Mouse (Mus musculus): ENCODE measurements around the gene Shank3.

Gene Shank3

GRCm38 (mm10) chr15:89477806-89478205, 21.6 kb upstream of the Shank3 start:
- DNase-seq = no peak

- DNase-seq = no peak
Measured at GRCm38 (mm10) chr15:89478622-89479021, 20.8 kb upstream of the Shank3 start.

- peak; percentile 54 to 64 for DNase-seq
Measured at GRCm38 (mm10) chr15:89480584-89480983, 18.8 kb upstream of the Shank3 start.

- DNase-seq = no peak
Measured at GRCm38 (mm10) chr15:89488182-89488581, 11.2 kb upstream of the Shank3 start.

GRCm38 (mm10) chr15:89488611-89489117, 10.8 kb upstream of the Shank3 start:
- no peak for DNase-seq

- DNase-seq = no peak
Measured at GRCm38 (mm10) chr15:89494970-89495369, 4.5 kb upstream of the Shank3 start.

- no peak for DNase-seq
Measured at GRCm38 (mm10) chr15:89496131-89496530, 3.3 kb upstream of the Shank3 start.

GRCm38 (mm10) chr15:89496841-89497240, 2.6 kb upstream of the Shank3 start:
- no peak for DNase-seq

- peak; percentile 86 to 89 for DNase-seq
Measured at GRCm38 (mm10) chr15:89497391-89498048, 1.9 kb upstream of the Shank3 start.

GRCm38 (mm10) chr15:89498049-89498960, 1.1 kb upstream of the Shank3 start:
- peak; percentile 36 to 53 for DNase-seq

GRCm38 (mm10) chr15:89499784-89500220, 379 bp downstream of the Shank3 start:
- no peak for DNase-seq

GRCm38 (mm10) chr15:89500221-89500791, 883 bp downstream of the Shank3 start:
- no peak for DNase-seq

GRCm38 (mm10) chr15:89501321-89501720, 1.9 kb downstream of the Shank3 start:
- no peak for DNase-seq

- DNase-seq = no peak
Measured at GRCm38 (mm10) chr15:89504838-89505237, 5.4 kb downstream of the Shank3 start.

- no peak for DNase-seq
Measured at GRCm38 (mm10) chr15:89507751-89508150, 8.3 kb downstream of the Shank3 start.

GRCm38 (mm10) chr15:89512679-89513078, 13.3 kb downstream of the Shank3 start:
- no peak for DNase-seq

- DNase-seq = no peak
Measured at GRCm38 (mm10) chr15:89521951-89522350, 22.5 kb downstream of the Shank3 start.

- no peak for DNase-seq
Measured at GRCm38 (mm10) chr15:89522566-89523282, 23.3 kb downstream of the Shank3 start.

- no peak for DNase-seq
Measured at GRCm38 (mm10) chr15:89523283-89523832, 23.9 kb downstream of the Shank3 start.

GRCm38 (mm10) chr15:89524001-89524571, 24.7 kb downstream of the Shank3 start:
- DNase-seq = no peak

GRCm38 (mm10) chr15:89524611-89525415, 25.4 kb downstream of the Shank3 start:
- DNase-seq = no peak

Measured in lung, adult 18-20 months (tissue).